Mouse (Mus musculus): Measurements from ENCODE around the gene Tpst1.

DNA sequence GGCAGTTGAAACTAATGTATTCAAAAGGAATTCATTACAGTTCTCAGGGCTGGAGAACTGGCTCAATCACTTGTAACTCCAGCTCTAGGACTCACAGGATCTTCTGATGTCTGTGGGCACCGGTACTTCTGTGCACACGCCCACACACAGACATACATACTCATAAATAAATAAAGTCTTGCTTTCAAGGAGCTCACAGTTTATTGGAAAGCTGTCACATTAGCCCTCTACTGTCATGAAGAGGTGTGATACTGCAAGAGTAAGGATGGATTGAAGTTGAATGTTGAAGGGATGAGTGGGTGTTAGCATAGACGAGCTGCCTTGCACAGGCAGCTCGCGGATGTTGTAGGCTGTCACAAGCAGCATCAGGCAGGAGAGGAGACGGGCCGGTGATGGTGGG is 14.9 kb downstream of the Tpst1 start:
- TF ChIP-seq FLI1 (IDR thresholded peaks at IDR 0.05; ENCODE audit: low read length), result no peak
- TF ChIP-seq GATA1 (IDR thresholded peaks at IDR 0.05; ENCODE audit: borderline replicate concordance, low read length), result no peak
